Mouse (Mus musculus) splenic B cell, adult 2 months (primary cell): ENCODE results near the gene Cbln3.

Source experiments
- DNase-seq: peaks from one replicate; pipeline ENCODE4 v3.0.0-alpha.2; 2011; ENCODE audit warnings: low read depth, low spot score
- H3K27me3 ChIP-seq: 2 replicates; pipeline ENCODE4 v1.6.1; 2012; ENCODE audit warnings: mild to moderate bottlenecking, low read length, moderate library complexity, mixed read lengths; ENCODE audit not compliant: control insufficient read depth, poor library complexity, insufficient read depth, severe bottlenecking
- H3K36me3 ChIP-seq: 2 replicates; pipeline ENCODE4 v1.6.1; 2012; ENCODE audit warnings: mild to moderate bottlenecking, low read length, moderate library complexity, mixed read lengths; ENCODE audit not compliant: control insufficient read depth, poor library complexity, insufficient read depth, severe bottlenecking

The Cbln3 gene

DNA sequence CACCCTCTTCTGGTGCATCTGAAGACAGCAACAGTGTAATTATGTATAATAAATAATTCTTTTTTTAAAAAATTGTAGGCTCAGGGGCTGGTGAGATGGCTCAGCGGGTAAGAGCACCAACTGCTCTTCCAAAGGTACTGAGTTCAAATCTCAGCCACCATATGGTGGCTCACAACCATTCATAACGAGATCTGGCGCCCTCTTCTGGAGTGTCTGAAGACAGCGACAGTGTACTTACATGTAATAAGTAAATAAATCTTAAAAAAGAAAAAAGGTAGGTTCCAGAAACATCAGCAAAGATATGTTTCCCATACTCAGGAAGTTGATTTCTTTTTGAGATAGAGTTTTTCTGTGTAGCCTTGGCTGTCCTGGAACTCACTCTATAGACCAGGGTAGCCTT, 41.4 kb downstream of the Cbln3 start:
- peak; percentile 19 for DNase-seq

DNA sequence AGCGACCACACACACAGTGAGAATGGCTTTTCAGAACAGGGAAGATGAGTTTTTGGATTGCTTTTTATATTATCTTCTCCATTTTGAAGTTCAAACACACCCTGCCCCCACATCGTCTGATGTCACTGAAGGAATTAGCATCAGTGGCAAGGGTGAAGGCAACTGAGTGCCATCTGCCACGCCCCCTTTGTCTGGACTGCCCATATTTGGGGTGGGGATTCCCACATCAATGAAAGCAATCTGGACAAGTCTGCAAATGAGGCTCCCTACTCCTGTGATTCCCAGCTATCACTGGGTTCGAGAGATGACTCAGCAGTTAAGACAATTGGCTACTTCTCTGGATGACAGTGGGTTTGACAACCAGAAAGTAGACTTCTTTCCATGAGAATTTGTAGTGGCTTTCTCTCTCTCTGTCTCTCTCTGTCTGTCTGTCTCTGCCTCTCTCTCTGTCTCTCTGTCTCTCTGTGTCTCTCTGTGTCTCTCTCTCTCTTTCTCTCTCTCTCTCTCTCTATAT, 43.3 kb downstream of the Cbln3 start:
- Histone ChIP-seq H3K27me3 (no peaks in the 10 kb centered on the region), H3K36me3 (no peaks in the 10 kb centered on the region)
- no peak for DNase-seq

More for the DNA sequence above, 41.4 kb downstream of the Cbln3 start:
- H3K27me3 ChIP-seq: no peaks in the 10 kb centered on the region
- no peaks in the 10 kb centered on the region for H3K36me3 ChIP-seq

DNA sequence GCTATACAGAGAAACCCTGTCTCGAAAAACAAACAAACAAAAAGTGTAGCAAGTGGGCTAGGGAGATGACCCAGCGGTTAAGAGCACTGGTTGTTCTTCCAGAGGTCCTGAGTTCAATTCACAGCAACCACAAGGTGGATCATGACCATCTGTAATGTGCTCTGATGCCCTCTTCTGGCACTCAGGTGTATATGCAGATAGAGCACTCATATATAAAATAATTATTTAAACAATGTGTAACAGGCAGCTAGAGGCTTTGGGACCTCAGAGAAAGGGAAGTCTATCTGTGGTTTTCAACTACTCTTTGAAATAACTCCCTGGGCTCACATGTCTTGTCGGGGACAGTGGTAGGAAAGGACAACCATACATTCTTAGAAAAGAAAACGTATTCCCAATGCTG, 45.5 kb downstream of the Cbln3 start:
- peak; percentile 24 for DNase-seq
- Histone ChIP-seq H3K36me3 (no peaks in the 10 kb centered on the region), H3K27me3 (no peaks in the 10 kb centered on the region)

DNA sequence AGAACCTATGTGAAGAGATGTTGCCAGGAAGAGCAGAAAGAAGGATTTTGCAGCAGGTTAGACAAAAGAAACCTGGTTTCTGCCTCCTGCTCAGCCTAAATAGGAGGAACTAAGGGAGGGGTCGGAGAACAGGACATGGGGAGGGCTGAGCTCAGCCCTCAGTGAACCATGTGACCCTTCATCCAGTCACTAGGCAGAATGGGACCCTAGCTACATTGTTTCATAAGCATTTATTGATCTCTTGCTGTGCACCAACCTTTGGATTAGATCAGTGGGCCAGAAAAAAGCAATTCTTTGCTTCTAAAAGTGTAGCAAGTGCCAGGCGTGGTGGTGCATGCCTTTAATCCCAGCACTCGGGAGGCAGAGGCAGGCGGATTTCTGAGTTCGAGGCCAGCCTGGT, 45.9 kb downstream of the Cbln3 start:
- Histone ChIP-seq H3K27me3 (no peaks in the 10 kb centered on the region), H3K36me3 (no peaks in the 10 kb centered on the region)
- DNase-seq: no peak

DNA sequence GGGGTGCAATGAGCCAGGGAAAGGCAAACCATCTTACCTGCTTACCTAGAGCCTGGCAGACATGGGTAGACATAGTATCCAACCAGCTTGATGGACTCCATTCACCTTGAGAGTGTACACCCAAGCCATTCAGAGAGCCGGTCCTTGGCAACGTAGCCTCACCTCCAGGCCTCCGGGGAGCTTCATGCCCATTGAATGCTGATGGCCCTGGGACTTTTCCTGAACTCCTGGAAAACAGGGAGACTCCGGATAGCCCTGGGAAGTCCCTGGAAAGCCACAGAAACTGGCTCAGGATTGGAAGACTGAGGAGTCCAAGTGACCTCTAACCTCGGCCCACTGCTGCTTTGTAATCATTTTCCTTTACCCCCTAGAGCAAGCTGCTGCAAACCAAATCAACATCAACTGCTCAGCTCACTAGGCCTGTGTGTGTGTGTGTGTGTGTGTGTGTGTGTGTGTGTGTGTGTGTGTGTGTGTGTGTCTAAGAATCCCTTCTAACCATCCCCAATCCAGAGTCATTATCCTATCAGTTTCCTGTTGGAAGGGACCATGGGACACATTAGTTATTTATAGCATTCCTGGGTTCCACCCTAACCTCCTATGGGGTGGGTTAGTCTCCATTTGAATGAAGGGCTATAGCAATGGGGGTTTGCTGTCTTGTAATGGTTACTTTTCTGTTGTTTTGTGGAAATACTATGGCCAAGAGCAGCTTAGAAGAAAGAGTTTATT, 49.2 kb downstream of the Cbln3 start:
- DNase-seq: no peak
- Histone ChIP-seq H3K36me3 (no peaks in the 10 kb centered on the region), H3K27me3 (no peaks in the 10 kb centered on the region)

DNA sequence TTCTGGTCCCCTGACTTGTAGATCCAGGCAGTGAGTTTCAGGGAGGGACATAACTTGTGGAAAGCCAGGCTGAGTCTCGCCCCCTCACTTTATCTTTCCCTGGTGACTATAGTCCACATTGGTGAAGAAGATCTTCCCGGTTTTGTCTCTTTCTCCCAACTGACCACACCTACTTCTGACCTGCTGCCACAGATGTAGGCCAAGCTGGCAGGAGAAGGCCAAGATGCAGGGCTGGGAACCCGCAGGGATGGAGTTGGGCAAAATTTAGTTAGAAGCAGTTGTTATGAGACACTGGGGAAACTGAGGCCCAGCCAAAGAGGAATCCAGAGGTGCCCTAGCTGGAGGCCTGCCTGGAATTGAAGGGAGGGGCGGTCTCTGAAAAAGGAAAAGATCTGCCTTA, 51.1 kb downstream of the Cbln3 start:
- no peak for DNase-seq
- H3K27me3 ChIP-seq: no peaks in the 10 kb centered on the region
- no peaks in the 10 kb centered on the region for H3K36me3 ChIP-seq

DNA sequence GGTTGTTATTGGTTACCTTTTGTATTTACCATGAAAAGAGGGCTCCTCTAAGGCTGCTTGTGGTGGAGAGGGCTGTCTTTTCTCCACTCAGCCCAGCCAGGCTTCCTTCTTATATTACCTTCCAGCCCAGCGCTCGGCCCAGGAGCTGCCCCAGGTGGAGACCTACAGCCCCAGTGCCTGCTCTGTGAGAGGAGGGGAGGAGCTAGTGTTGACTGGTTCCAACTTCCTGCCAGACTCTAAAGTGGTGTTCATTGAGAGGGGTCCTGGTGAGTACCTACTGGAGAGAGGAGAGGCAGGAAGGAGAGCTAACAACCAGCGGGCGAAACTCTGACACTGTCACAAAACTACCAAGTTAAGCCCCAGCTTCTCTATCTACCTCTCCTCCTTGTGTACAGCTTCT, 53.9 kb downstream of the Cbln3 start:
- no peaks in the 10 kb centered on the region for H3K36me3 ChIP-seq
- no peak for DNase-seq

DNA sequence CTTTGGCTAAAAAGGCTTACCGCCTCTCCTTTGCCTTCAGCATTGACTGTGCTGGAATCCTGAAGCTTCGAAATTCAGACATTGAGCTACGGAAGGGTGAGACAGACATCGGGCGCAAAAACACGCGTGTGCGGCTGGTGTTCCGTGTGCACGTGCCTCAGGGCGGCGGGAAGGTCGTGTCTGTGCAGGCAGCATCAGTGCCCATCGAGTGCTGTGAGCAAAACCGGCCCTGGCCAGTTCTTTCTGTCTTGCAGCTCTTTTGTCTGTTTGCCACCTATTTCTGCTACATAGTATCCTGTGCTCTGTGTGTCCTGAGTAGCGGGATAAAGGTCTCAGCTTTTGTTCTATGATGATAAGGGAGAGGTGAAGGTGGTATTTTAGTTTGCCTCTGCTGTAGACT, 54.3 kb downstream of the Cbln3 start:
- Histone ChIP-seq H3K36me3 (no peaks in the 10 kb centered on the region), H3K27me3 (no peaks in the 10 kb centered on the region)
- no peak for DNase-seq

More for the DNA sequence above, 53.9 kb downstream of the Cbln3 start:
- H3K27me3 ChIP-seq: no peaks in the 10 kb centered on the region
